Mouse (Mus musculus) kidney, postnatal 25 days (tissue): ENCODE data around the gene Klhl15.

ENCODE experiments used
- DNase-seq, 2 experiments: peaks; one replicate each; pipeline ENCODE4 v3.0.0; 2021; ENCODE audit warnings: mixed read lengths in 2 of 2

Gene Klhl15

DNA sequence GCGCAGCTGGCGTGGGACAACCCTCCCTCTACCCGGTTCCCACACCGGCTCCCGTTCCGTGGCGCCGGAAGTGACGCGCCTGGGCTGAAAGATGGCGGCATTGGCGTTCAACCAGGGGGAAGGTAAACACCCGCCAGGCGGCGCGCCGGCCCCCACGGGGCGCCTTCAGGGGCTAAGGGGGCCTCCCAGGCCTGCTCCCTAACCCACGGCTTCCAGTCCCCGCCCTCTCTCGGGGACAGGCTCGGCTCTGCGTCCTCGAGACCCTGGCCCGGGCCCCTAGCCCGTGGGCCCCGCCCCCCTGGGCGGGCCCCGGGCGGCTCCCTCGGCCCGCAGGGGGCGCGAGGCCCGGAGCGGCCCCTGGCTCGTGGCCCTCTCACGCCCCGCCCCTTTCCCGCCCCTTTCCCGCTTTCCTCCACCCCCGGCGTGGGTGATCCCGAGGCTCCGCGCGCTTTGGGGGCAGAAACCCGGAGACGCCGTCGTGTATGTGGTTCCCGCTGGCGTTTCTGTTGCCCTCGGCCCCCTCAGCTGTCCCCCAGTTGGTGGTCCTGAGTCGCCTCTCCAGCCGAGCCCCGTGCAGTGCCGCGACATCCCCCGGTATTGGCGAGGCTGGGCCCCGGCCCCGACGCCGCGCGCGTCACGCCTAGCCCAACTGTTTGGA lies at the start of gene Klhl15:
Gene Klhl15, plus strand, starts transcription at position 68 of the 658 bp plus-strand sequence.
- DNase-seq, result peak; percentile 80 to 91

DNA sequence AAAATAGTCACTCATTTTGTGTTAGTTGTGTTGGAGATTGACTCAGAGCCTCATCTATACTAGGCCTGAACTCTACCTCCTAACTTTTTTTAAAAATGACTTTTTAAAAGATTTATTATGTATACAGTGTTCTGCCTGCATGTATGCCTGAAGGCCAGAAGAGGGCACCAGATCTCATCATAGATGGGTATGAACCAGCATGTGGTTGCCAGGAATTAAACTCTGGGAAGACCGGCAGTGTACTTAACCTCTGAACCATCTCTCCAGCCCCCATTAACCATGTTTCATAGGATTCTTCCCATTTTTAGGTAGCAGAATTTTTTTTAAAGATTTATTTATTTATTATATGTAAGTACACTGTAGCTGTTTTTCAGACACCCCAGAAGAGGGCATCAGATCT lies 49.2 kb upstream of the Klhl15 start:
- DNase-seq, result no peak

GRCm38 (mm10) chrX:94193901-94194300 lies 40.5 kb upstream of the Klhl15 start:
- peak in 1 of 2 experiments; percentile 24 for DNase-seq

DNA sequence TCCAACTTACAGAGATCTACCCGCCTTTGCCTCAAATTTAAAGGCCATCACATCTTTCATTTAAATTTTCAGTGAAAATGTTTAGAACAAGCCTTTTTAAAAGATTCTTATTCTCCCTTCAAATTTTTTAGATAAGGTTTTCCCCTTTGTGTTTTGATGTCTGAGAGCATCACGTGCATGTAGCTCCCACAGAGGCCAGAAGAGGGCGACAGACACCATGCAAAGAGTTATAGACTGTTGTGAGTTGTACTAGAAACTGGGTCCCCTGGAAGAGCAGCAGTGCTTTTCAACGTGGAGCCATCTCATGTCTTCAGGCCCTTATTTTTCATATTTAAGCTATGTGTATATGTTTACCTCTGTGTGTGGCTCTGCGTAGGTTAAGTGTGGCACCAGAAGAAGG lies 36.6 kb upstream of the Klhl15 start:
- peak in 1 of 2 experiments; percentile 51 for DNase-seq

GRCm38 (mm10) chrX:94212264-94212596 lies 22.2 kb upstream of the Klhl15 start:
- no peak for DNase-seq

DNA sequence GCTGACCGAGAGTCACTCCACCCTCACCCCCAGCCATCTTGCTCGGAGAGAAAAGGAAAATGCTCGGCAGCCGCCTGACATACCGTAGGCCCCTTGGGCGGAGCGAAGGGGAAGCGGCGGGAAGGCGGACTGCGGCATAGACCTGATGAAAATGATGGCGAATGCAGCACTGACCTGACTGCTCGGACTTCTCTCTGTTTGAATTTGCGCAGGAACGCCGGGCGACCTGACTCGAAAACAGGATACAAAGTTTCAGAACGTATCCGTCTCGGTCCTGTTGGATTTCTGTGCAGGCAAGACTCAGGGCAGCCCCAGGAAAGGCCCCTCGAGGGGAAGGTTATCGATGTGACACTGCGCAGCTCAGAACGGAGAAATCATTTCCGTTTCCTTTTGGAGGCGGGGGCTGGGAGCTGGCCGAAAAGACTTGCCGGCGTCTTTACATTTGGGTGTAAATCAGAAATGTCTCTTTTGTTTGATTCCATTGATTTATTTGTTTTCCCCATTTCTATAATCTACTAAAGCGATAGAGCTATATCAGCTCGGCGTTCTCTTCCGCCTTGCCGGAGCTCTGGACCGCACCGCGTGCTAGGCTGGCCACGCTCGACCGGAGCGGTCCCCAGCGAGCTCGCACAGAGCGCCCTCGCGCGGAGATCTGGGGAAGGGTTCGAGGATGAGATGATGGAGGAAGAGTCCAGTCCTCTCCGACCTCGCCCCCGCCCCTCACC lies 21.6 kb upstream of the Klhl15 start, which contains the start of gene Eif2s3x:
Gene Eif2s3x, minus strand, starts transcription at position 266 of the 725 bp plus-strand sequence.
- DNase-seq, result peak; percentile 84 to 93

DNA sequence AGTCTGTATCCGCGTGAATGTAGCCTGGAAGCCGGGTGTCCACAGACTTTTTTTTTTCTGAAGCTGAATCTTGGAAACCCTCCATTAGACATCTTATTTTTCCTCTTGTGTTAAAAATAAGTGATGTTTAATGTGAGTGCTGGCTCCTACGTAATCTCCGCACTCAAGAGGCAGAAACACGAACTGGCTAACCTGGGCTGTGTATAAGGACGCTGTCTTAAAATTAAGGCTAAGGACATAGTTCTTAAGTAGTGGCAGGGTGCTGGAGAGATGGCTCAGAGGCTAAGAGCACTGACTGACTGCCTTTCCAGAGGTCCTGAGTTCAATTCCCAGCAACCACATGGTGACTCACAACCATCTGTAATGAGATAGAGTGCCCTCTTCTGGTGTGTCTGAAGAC lies 21.0 kb upstream of the Klhl15 start:
- peak in 1 of 2 experiments; percentile 32 for DNase-seq

- DNase-seq, result no peak
Observed at GRCm38 (mm10) chrX:94233432-94233831, 967 bp upstream of the Klhl15 start.

- no peak for DNase-seq
Observed at GRCm38 (mm10) chrX:94233936-94234531, 365 bp upstream of the Klhl15 start.

DNA sequence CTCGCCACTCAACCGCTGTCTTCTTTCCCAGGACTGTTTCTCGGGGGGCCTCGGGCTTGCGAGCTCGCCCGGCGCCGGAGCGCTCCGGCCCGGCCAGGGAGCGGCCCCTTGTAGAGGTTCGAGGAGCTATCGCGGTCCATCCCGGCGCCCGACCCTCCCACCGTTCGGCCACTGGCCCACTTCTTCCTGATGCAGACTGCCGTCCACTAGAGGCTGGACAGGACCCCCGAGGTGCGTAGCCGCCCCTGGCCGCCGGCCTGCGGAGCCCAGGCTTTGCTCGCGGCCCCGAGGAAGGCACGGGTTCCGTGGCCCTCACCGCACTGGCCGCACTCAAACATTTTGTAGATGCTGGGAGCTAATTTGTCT lies 774 bp downstream of the Klhl15 start:
- DNase-seq, result peak; percentile 4 to 36

DNA sequence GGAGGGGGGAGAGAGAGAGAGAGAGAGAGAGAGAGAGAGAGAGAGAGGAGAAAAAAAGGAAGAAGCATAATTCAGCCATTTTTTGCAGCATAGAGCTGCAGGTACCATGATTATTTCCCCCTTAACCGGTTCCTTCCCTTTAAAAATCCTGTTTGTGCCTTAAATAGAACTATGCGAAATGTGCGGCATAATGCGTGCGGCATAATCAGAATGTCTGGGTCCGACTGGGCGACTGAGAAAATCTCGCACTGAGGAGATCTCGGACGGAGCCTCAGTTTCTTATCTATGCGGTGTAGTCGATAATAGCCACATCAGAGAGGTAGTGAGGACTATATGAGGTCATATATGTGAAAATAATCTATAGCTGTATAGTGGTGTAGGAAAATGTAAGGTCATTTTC lies 1.2 kb downstream of the Klhl15 start:
- DNase-seq, result no peak

DNA sequence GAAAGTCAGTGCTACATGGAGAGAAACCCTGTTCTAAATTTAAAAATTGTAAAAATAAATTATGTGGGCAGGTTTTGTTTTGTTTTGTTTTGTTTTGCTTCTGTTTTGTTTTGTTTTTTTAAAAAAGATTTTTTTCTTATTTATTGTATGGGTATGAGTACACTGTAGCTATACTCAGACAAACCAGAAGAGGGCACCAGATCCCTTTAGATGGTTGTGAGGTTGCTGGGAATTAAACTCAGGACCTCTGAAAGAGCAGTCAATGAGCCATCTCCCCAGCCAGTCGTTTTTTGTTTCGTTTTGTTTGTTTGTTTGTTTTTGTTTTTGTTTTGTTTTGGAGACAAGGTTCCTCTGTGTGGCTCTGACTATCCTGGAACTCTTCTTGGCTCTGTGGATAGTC lies 54.5 kb downstream of the Klhl15 start:
- peak in 1 of 2 experiments; percentile 63 for DNase-seq

- no peak for DNase-seq
Observed at GRCm38 (mm10) chrX:94302928-94303327, 68.5 kb downstream of the Klhl15 start.

DNA sequence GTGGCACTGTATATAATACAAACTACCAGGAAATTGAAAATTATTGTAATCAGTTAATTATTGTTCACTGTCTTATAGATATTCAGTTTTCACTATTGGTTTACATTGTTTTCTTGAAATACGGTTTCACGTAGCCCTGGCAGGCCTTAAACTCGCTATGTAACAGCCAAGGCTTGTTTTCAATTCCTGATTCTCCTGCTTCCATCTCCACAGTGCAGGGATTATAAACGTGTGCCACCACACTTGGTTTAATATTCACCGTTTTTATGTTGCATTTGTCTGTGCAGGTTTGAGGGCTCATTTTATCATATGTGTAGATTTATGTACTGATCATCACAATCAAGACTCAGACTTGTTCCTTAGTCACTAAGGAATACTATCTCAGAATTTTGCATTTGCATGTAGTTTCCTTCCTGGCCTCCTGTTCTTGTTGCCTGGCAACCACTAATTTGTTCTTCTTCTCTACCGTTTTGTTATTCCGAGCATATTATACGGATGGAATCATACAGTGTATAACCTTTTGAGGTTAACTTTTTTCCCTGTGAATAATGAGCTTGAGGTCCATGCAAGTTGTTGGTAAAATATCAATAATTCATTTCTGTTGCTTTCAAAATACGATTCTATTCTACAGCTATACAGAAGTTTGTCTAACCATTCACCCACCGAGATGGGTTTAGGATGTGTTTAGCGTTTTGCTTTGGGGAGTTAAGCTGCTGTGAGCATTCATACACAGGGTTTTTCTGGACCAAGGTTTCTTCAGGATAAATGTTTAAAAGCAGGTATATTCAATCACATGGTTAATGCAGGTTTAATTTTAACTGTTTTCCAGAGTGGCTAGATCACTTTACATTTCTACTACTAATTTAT lies 86.9 kb downstream of the Klhl15 start:
- DNase-seq, result no peak
